Mouse (Mus musculus) hindbrain, embryonic 13.5 days (tissue): ENCODE measurements at regions not wholly inside any gene's neighbourhood (a gene's known extent, or its start where the extent isn't known, plus 50 kb on each side); places are given as distances from the start of the nearest gene placed in this dataset.
"Not testable (repeated sequence)": the region's sequence is repeated elsewhere in the genome, so short reads cannot be mapped to it uniquely, and the experiment has no call there.

Experiments used
- ATAC-seq: fragments of 200-750 bp; cut with Nextera tagmentation; 2 replicates; pipeline ENCODE4 v1.8.0; 2017; ENCODE audit warnings: moderate TSS enrichment; ENCODE audit not compliant: low FRiP score
- H3K27ac ChIP-seq: fragments of 300-500 bp; sonication (generic); 2 replicates; pipeline ENCODE4 v1.5.1; 2015; ENCODE audit warnings: inconsistent platforms, mild to moderate bottlenecking, moderate library complexity
- H3K27me3 ChIP-seq: fragments of 300-500 bp; sonication (generic); 2 replicates; pipeline ENCODE4 v1.6.1; 2015; ENCODE audit warnings: mild to moderate bottlenecking, inconsistent platforms
- H3K36me3 ChIP-seq: fragments of 300-500 bp; sonication (generic); 2 replicates; pipeline ENCODE4 v1.6.1; 2015; ENCODE audit warnings: mild to moderate bottlenecking, inconsistent platforms
- H3K4me1 ChIP-seq: fragments of 300-500 bp; sonication (generic); replicated peaks from 2 replicates; pipeline ENCODE4 v1.6.1; 2015; ENCODE audit warnings: inconsistent platforms
- H3K4me2 ChIP-seq: fragments of 300-500 bp; sonication (generic); 2 replicates; pipeline ENCODE4 v1.6.1; 2015; ENCODE audit warnings: inconsistent platforms, mild to moderate bottlenecking, moderate library complexity
- H3K4me3 ChIP-seq: fragments of 300-500 bp; sonication (generic); 2 replicates; pipeline ENCODE4 v1.5.1; 2015; ENCODE audit warnings: mild to moderate bottlenecking, inconsistent platforms
- H3K9ac ChIP-seq: fragments of 300-500 bp; sonication (generic); 2 replicates; pipeline ENCODE4 v1.6.1; 2015; ENCODE audit warnings: mild to moderate bottlenecking, inconsistent platforms
- H3K9me3 ChIP-seq: fragments of 300-500 bp; sonication (generic); 2 replicates; pipeline ENCODE4 v1.6.1; 2016; ENCODE audit warnings: inconsistent platforms
- WGBS: fragments of 180-500 bp; shearing (Covaris S2); methylation state at CpG from one replicate; pipeline ENCODE4 v1.1.7; 2015; 5-methylcytosine and 5-hydroxymethylcytosine counted together

GRCm38 (mm10) chr12:104637046-104638032 is 114.4 kb downstream of the Dicer1 start:
- Histone ChIP-seq H3K27ac (no peak overlapping the region), H3K4me1 (peaks cover 26% of the 10 kb centered on the region), H3K27me3 (peaks cover 16% of the 10 kb centered on the region), H3K4me2 (peak overlapping the region; percentile 43), H3K36me3 (no peaks in the 10 kb centered on the region), H3K9ac (0 out of 2 replicates have a peak overlapping the region, but pooled peaks have one; percentile 19), H3K4me3 (peak overlapping the region; percentile 6; the same call in 1 of the 2 replicates), H3K9me3 (no peaks in the 10 kb centered on the region)
- WGBS, result 12% methylated on average over 33 of the region's 33 CpGs
- peak; percentile 80 for ATAC-seq

- 55% methylated on average over 12 of the region's 12 CpGs for WGBS
- H3K4me2 ChIP-seq, result no peak overlapping the region
- H3K4me1 ChIP-seq, result peaks cover 25% of the 10 kb centered on the region
- no peaks in the 10 kb centered on the region for H3K9me3 ChIP-seq
- no peak for ATAC-seq
- no peak overlapping the region for H3K9ac ChIP-seq
- H3K36me3 ChIP-seq, result no peaks in the 10 kb centered on the region
- no peak overlapping the region for H3K4me3 ChIP-seq
- no peak overlapping the region for H3K27ac ChIP-seq
- peaks cover 16% of the 10 kb centered on the region for H3K27me3 ChIP-seq
Observed at GRCm38 (mm10) chr12:104636474-104636873, 115.3 kb downstream of the Dicer1 start.

- H3K9ac ChIP-seq, result no peak overlapping the region
- 72% methylated on average over 10 of the region's 10 CpGs for WGBS
- no peak for ATAC-seq
Observed at GRCm38 (mm10) chr12:104634818-104635217, 116.9 kb downstream of the Dicer1 start.

GRCm38 (mm10) chr12:104630590-104630989 is 121.2 kb downstream of the Dicer1 start:
- H3K4me3 ChIP-seq, result no peak overlapping the region
- H3K4me1 ChIP-seq, result 0 out of 2 replicates have a peak, but pooled peaks cover 4% of the 10 kb centered on the region
- no peaks in the 10 kb centered on the region for H3K27me3 ChIP-seq
- H3K36me3 ChIP-seq, result no peaks in the 10 kb centered on the region
- no peak for ATAC-seq
- no peak overlapping the region for H3K9ac ChIP-seq
- no peak overlapping the region for H3K27ac ChIP-seq
- WGBS, result 91% methylated on average over 3 of the region's 3 CpGs
- no peaks in the 10 kb centered on the region for H3K9me3 ChIP-seq
- H3K4me2 ChIP-seq, result no peak overlapping the region

More at GRCm38 (mm10) chr12:104634818-104635217, 116.9 kb downstream of the Dicer1 start:
- Histone ChIP-seq H3K4me3 (no peak overlapping the region), H3K9me3 (no peaks in the 10 kb centered on the region), H3K4me1 (peaks cover 25% of the 10 kb centered on the region), H3K4me2 (no peak overlapping the region), H3K36me3 (no peaks in the 10 kb centered on the region), H3K27ac (no peak overlapping the region), H3K27me3 (peaks cover 16% of the 10 kb centered on the region; the same call in 1 of the 2 replicates)

- no peak for ATAC-seq
- 0 out of 2 replicates have a peak, but pooled peaks cover 4% of the 10 kb centered on the region for H3K4me1 ChIP-seq
- H3K4me3 ChIP-seq, result no peak overlapping the region
- no peak overlapping the region for H3K9ac ChIP-seq
- WGBS, result 94% methylated on average over 2 of the region's 2 CpGs
- H3K27me3 ChIP-seq, result no peaks in the 10 kb centered on the region
- no peak overlapping the region for H3K4me2 ChIP-seq
- H3K9me3 ChIP-seq, result no peaks in the 10 kb centered on the region
- H3K36me3 ChIP-seq, result no peaks in the 10 kb centered on the region
- H3K27ac ChIP-seq, result no peak overlapping the region
Observed at GRCm38 (mm10) chr12:104629449-104629848, 122.3 kb downstream of the Dicer1 start.

GRCm38 (mm10) chr12:104626054-104626453 is 125.7 kb downstream of the Dicer1 start:
- no peaks in the 10 kb centered on the region for H3K9me3 ChIP-seq
- H3K27me3 ChIP-seq, result no peaks in the 10 kb centered on the region
- no peak overlapping the region for H3K4me3 ChIP-seq
- no peak overlapping the region for H3K9ac ChIP-seq
- no peaks in the 10 kb centered on the region for H3K36me3 ChIP-seq
- H3K27ac ChIP-seq, result no peak overlapping the region
- 0 out of 2 replicates have a peak, but pooled peaks cover 8% of the 10 kb centered on the region for H3K4me1 ChIP-seq
- WGBS, result 92% methylated on average over 5 of the region's 5 CpGs
- no peak for ATAC-seq
- no peak overlapping the region for H3K4me2 ChIP-seq

GRCm38 (mm10) chr12:104623896-104624685 is 127.7 kb downstream of the Dicer1 start:
- 57% methylated on average over 7 of the region's 7 CpGs for WGBS

GRCm38 (mm10) chr12:104617111-104617725 is 134.5 kb downstream of the Dicer1 start:
- no peaks in the 10 kb centered on the region for H3K27me3 ChIP-seq
- peak overlapping the region; percentile 20 for H3K4me3 ChIP-seq
- H3K4me1 ChIP-seq, result no peaks in the 10 kb centered on the region
- peak; percentile 94 for ATAC-seq
- peak overlapping the region; percentile 45 for H3K4me2 ChIP-seq
- 0 out of 2 replicates have a peak, but pooled peaks cover 4% of the 10 kb centered on the region for H3K9me3 ChIP-seq
- 7% methylated on average over 17 of the region's 17 CpGs for WGBS
- H3K36me3 ChIP-seq, result no peaks in the 10 kb centered on the region
- H3K9ac ChIP-seq, result peak overlapping the region; percentile 51; the same call in 1 of the 2 replicates
- H3K27ac ChIP-seq, result peak overlapping the region; percentile 87

More at GRCm38 (mm10) chr12:104623896-104624685, 127.7 kb downstream of the Dicer1 start:
- no peaks in the 10 kb centered on the region for H3K27me3 ChIP-seq
- no peak overlapping the region for H3K4me3 ChIP-seq
- H3K27ac ChIP-seq, result no peak overlapping the region
- no peak overlapping the region for H3K4me2 ChIP-seq
- H3K36me3 ChIP-seq, result no peaks in the 10 kb centered on the region
- ATAC-seq, result no peak
- H3K9ac ChIP-seq, result no peak overlapping the region
- H3K4me1 ChIP-seq, result 0 out of 2 replicates have a peak, but pooled peaks cover 8% of the 10 kb centered on the region
- H3K9me3 ChIP-seq, result no peaks in the 10 kb centered on the region

- peaks cover 14% of the 10 kb centered on the region; the same call in 1 of the 2 replicates for H3K4me1 ChIP-seq
- no peaks in the 10 kb centered on the region for H3K36me3 ChIP-seq
- H3K27me3 ChIP-seq, result no peaks in the 10 kb centered on the region
- ATAC-seq, result no peak
- H3K4me2 ChIP-seq, result no peak overlapping the region
- H3K27ac ChIP-seq, result no peak overlapping the region
- 69% methylated on average over 8 of the region's 8 CpGs for WGBS
- no peak overlapping the region for H3K4me3 ChIP-seq
- H3K9me3 ChIP-seq, result 0 out of 2 replicates have a peak, but pooled peaks cover 4% of the 10 kb centered on the region
- no peak overlapping the region for H3K9ac ChIP-seq
Observed at GRCm38 (mm10) chr12:104614240-104614639, 137.5 kb downstream of the Dicer1 start.

GRCm38 (mm10) chr12:104609767-104610166 is 136.6 kb upstream of the Gsc start:
- no peak for ATAC-seq
- Histone ChIP-seq H3K27me3 (no peaks in the 10 kb centered on the region), H3K27ac (peak overlapping the region; percentile 69), H3K36me3 (no peaks in the 10 kb centered on the region), H3K4me3 (no peak overlapping the region), H3K4me1 (peaks cover 14% of the 10 kb centered on the region), H3K9me3 (0 out of 2 replicates have a peak, but pooled peaks cover 4% of the 10 kb centered on the region), H3K9ac (no peak overlapping the region), H3K4me2 (0 out of 2 replicates have a peak overlapping the region, but pooled peaks have one; percentile 8)
- WGBS, result 61% methylated on average over 19 of the region's 19 CpGs

GRCm38 (mm10) chr12:104608956-104609355 is 135.8 kb upstream of the Gsc start:
- not testable (repeated sequence) for H3K4me2 ChIP-seq, ATAC-seq, H3K36me3 ChIP-seq, H3K4me3 ChIP-seq, H3K9me3 ChIP-seq, H3K9ac ChIP-seq, H3K27ac ChIP-seq, H3K27me3 ChIP-seq
- peaks cover 14% of the 10 kb centered on the region for H3K4me1 ChIP-seq
- WGBS, result 84% methylated on average over 4 of the region's 4 CpGs
